Mouse (Mus musculus) left cerebral cortex, adult 18-20 months (tissue): ENCODE measurements at regions not wholly inside any gene's neighbourhood (a gene's known extent, or its start where the extent isn't known, plus 50 kb on each side); places are given as distances from the start of the nearest gene placed in this dataset.
A peak's percentile ranks its signal among the peaks of the same experiment; 100 is the strongest.
"Not testable (repeated sequence)": the region's sequence is repeated elsewhere in the genome, so short reads cannot be mapped to it uniquely, and the experiment has no call there.

Experiments
- DNase-seq, 2 experiments: peaks; one replicate each; pipeline ENCODE4 v3.0.0; 2021 to 2022; ENCODE audit warnings: low spot score in 2 of 2, mixed read lengths in 1 of 2

- no peak for DNase-seq
Measured at GRCm38 (mm10) chr4:28064935-28065334, 748.0 kb upstream of the Epha7 start.

DNA sequence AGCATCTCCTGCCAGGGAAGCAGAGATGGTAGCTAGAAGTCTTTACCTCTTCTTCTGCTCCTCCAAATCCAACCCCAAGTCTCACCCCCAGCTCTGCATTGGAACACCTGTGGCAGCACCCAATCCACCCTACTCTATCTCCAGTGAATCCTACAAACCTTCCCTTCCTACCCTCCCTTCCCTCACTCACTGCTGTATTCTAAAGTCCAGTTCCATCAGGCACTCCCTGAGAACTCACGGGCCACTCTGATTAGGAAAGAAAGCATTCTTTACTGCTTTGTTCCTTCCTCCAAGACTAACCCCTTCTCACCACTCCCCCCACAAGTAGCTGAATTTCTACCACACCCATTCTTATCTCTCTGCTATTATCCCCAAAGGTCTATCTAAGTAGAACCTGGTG lies 747.1 kb upstream of the Epha7 start:
- DNase-seq, result no peak

GRCm38 (mm10) chr4:28079030-28079429 lies 733.9 kb upstream of the Epha7 start:
- no peak for DNase-seq

GRCm38 (mm10) chr4:28092854-28093253 lies 720.1 kb upstream of the Epha7 start:
- DNase-seq, result no peak

- peak in 1 of 2 experiments; percentile 1 for DNase-seq
Measured at GRCm38 (mm10) chr4:28143165-28143564, 669.8 kb upstream of the Epha7 start.

DNA sequence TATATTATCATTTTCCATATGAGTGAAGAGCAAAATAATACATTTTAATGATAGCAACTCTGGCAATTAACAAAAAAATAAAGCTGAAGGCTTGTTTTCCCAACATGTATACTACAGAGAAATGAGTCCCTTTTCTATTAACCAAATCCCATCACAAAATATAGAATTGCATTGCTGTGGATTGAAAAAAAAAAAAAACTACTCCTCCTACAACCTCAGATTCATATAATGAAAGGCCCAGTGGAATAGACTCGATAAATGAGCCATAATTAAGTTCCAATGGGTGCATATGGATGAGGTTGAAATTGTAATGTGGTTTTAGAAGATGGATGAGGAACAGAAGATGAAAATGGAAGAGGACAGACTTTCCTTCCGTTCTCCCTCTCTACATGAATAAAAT lies 657.8 kb upstream of the Epha7 start:
- no peak for DNase-seq

DNA sequence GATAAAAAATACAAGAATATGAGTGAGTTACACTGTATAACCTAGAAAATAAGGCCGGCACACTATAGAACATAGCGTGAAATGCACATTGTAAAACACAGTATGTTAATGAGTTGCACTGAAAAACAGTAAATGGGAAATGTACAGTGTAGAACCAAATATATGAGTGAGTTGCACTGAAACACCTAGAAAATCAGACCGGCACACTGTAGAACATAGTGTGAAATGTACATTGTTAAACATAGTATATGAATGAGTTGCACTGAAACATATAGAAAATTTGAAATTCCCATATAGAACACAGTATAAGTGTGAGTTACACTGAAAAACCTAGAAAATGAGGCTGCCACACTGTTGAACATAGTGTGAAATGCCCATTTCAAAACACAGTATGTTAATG lies 636.2 kb upstream of the Epha7 start:
- peak in 1 of 2 experiments; percentile 4 for DNase-seq

DNA sequence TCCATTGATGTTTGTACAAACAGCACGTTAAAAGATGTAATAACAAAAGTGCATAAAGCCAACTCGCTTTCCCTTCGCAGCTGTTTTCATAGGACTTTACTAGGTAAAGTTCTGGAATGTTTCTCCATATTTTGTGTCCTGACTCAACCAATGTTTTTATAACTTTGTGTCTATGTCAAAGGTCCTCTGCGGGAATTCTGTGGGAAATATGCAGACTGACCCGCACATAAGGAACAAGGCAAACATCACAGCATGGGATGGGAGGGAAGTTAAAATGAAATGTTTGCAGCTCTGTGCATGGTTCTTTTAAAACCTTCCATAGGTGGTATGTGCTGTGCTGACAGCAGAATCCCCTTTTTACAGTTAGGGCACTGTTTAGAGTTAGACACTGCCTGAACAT lies 622.1 kb upstream of the Epha7 start:
- DNase-seq, result no peak

- no peak for DNase-seq
Measured at GRCm38 (mm10) chr4:28227594-28228208, 585.2 kb upstream of the Epha7 start.

- DNase-seq, result not testable (repeated sequence)
Measured at GRCm38 (mm10) chr4:28235516-28235915, 577.4 kb upstream of the Epha7 start.

- no peak for DNase-seq
Measured at GRCm38 (mm10) chr4:28242272-28242671, 570.7 kb upstream of the Epha7 start.
